Mouse (Mus musculus): ENCODE data around the gene Lap3.

GRCm38 (mm10) chr5:45496479-45496878, 3.3 kb downstream of the Lap3 start:
- no peak for TF ChIP-seq HCFC1 (IDR thresholded peaks at IDR 0.05; ENCODE audit: low read depth, low read length)
- TF ChIP-seq USF2 (conservative IDR thresholded peaks at IDR 0.05; ENCODE audit: low read depth, low read length), result no peak
- no peak for TF ChIP-seq NELFE (IDR thresholded peaks at IDR 0.05; ENCODE audit: low read depth, low read length)
- TF ChIP-seq RCOR1 (conservative IDR thresholded peaks at IDR 0.05; ENCODE audit: low read depth, low read length), result no peak
- no peak for TF ChIP-seq CHD1 (IDR thresholded peaks at IDR 0.05; ENCODE audit: low read depth, low read length)

All from CH12.LX (cell line).